Mouse (Mus musculus): Measurements from ENCODE around the gene Sema4d. TPM values are rescaled to one million over a fixed set of nuclear protein-coding genes. Genes with fewer than 3 reads are reported as not detected.

Gene Sema4d
- total and polyA plus RNA-seq, 3 experiments, result 12.8 to 67.1 (median 16.7) TPM

GRCm38 (mm10) chr13:51651408-51652064, 142.0 kb downstream of the Sema4d start, which contains the start of gene Secisbp2 (continued):
- TF ChIP-seq UBTF (IDR thresholded peaks at IDR 0.05; ENCODE audit: low read depth, low read length), result no peak
- peak; percentile 61 for TF ChIP-seq MEF2A (IDR thresholded peaks at IDR 0.05; ENCODE audit: borderline replicate concordance, low read depth, low read length)
- TF ChIP-seq POLR2AphosphoS2 (IDR thresholded peaks at IDR 0.05; ENCODE audit: low read depth, low read length), result peak; percentile 95
- TF ChIP-seq MYC (IDR thresholded peaks at IDR 0.05; ENCODE audit: low read depth, low read length), result peak; percentile 93
- TF ChIP-seq MAFK (IDR thresholded peaks at IDR 0.05; ENCODE audit: insufficient replicate concordance, low read length), result peak; percentile 75; the same call in 1 of the 2 replicates
- no peak for TF ChIP-seq PAX5 (IDR thresholded peaks at IDR 0.05; ENCODE audit: low read length)
- peak; percentile 97 for TF ChIP-seq MAX (IDR thresholded peaks at IDR 0.05; ENCODE audit: low read length)
- peak; percentile 48 to 81; a peak in 3 of 4 replicates for TF ChIP-seq CTCF (conservative IDR thresholded peaks at IDR 0.05 in 1 of 2, IDR thresholded peaks at IDR 0.05 in 1 of 2; ENCODE audit: low read depth in 2 of 2, low read length in 2 of 2)
- TF ChIP-seq SMC3 (IDR thresholded peaks at IDR 0.05; ENCODE audit: low read depth, low read length), result peak; percentile 52
- peak; percentile 92; the same call in 1 of the 2 replicates for TF ChIP-seq KAT2A (IDR thresholded peaks at IDR 0.05; ENCODE audit: insufficient replicate concordance, low read length)
- TF ChIP-seq ZNF384 (IDR thresholded peaks at IDR 0.05; ENCODE audit: low read depth, low read length), result no peak
- peak; percentile 31; the same call in 1 of the 2 replicates for TF ChIP-seq GABPA (IDR thresholded peaks at IDR 0.05; ENCODE audit: insufficient replicate concordance, low read depth, low read length)
- peak; percentile 98 for TF ChIP-seq SIN3A (IDR thresholded peaks at IDR 0.05; ENCODE audit: low read length)
- peak; percentile 61; the same call in 1 of the 2 replicates for TF ChIP-seq IRF4 (IDR thresholded peaks at IDR 0.05; ENCODE audit: low read depth, low read length)

DNA sequence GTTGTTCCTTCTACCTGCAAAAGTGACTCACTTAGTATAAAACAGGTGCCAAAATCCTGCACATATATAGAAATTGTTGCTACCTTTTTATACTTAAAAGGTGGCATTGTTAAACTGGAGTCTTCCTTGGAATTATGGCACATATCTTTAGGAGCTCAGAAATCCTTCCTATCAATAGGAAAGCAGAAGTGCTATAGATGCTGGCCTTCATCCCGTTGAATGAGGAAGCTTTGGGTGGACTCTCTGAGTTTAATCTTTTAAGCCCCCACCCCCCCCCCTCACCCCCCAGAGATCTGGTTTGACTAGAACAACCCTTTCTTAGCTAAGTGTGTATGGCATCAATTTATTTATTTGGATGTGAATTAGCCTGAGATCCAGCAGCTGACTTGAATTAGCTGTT, 143.8 kb downstream of the Sema4d start:
- Histone ChIP-seq H3K36me3 (replicated peaks in 1 of 2; ENCODE audit: control insufficient read depth in 1 of 2, insufficient read depth in 1 of 2, low read length in 1 of 2) (peaks cover 19 to 36% of the 10 kb centered on the region in 2 experiments), H3K4me1 (ENCODE audit: control insufficient read depth in 1 of 2, insufficient read depth in 2 of 2) (peaks cover 5 to 24% of the 10 kb centered on the region in 2 experiments), H3K4me2 (ENCODE audit: insufficient read depth, low read depth, poor library complexity, severe bottlenecking) (no peak overlapping the region), H3K9me3 (replicated peaks; ENCODE audit: low read length) (no peaks in the 10 kb centered on the region), H3K79me2 (replicated peaks; ENCODE audit: control insufficient read depth, extremely low read depth, insufficient read depth, poor library complexity, severe bottlenecking) (peaks cover 64% of the 10 kb centered on the region), H3K27me3 (replicated peaks) (no peaks in the 10 kb centered on the region), H3K4me3 (replicated peaks in 1 of 3; ENCODE audit: low read depth in 2 of 3, low read length in 2 of 3, poor library complexity in 1 of 3) (no peak overlapping the region), H3K9ac (ENCODE audit: insufficient read depth, low read depth) (no peak overlapping the region), H3K27ac (ENCODE audit: insufficient read depth, low read depth) (no peak overlapping the region)
- TF ChIP-seq ETS1 (conservative IDR thresholded peaks at IDR 0.05; ENCODE audit: low read depth, low read length) (no peak), MAX (IDR thresholded peaks at IDR 0.05; ENCODE audit: low read length) (no peak), ZNF384 (IDR thresholded peaks at IDR 0.05; ENCODE audit: low read depth, low read length) (no peak), ZMIZ1 (IDR thresholded peaks at IDR 0.05; ENCODE audit: low read depth, low read length) (no peak), JUN (IDR thresholded peaks at IDR 0.05; ENCODE audit: insufficient read depth, low read depth, low read length) (no peak), CHD2 (IDR thresholded peaks at IDR 0.05; ENCODE audit: low read length) (no peak), CHD1 (IDR thresholded peaks at IDR 0.05; ENCODE audit: low read depth, low read length) (no peak), ZKSCAN1 (IDR thresholded peaks at IDR 0.05; ENCODE audit: borderline replicate concordance, low read depth, low read length) (no peak), EP300 (IDR thresholded peaks at IDR 0.05; ENCODE audit: low read length) (no peak), TBP (conservative IDR thresholded peaks at IDR 0.05; ENCODE audit: low read depth, low read length) (no peak)
- dilution Hi-C loops (cut with MboI; ENCODE audit: extremely low pct_ligation_motif_present, extremely low pct_unique_long_range_greater_than_20kb, low sequenced_read_pairs) (no loop called here), in situ Hi-C loops (cut with MboI; ENCODE audit: low pct_ligation_motif_present, low pct_unique_long_range_greater_than_20kb, low sequenced_read_pairs) (no loop called here)
- no peak for DNase-seq (ENCODE audit: extremely low read depth)

Data from CH12.LX (cell line).